Mouse (Mus musculus) embryonic facial prominence, embryonic 11.5 days (tissue): ENCODE data around the gene Nphp3. TPM values are rescaled to one million over a fixed set of nuclear protein-coding genes. Genes with fewer than 3 reads are reported as not detected.

Experiments
- ATAC-seq: fragments of 200-750 bp; cut with Nextera tagmentation; replicated peaks from 2 replicates; pipeline ENCODE4 v1.8.0; 2017; ENCODE audit warnings: low read depth; ENCODE audit not compliant: insufficient number of reproducible peaks, low FRiP score, low TSS enrichment
- DNase-seq: peaks from one replicate; pipeline ENCODE4 v3.0.0-alpha.2; 2015; ENCODE audit warnings: low spot score
- H3K27ac ChIP-seq: fragments of 300-500 bp; sonication (generic); replicated peaks from 2 replicates; pipeline ENCODE4 v1.5.1; 2014; ENCODE audit warnings: mild to moderate bottlenecking, low read depth, low read length, control low read depth
- H3K27me3 ChIP-seq: fragments of 300-500 bp; sonication (generic); 2 replicates; pipeline ENCODE4 v1.6.1; 2014; ENCODE audit warnings: mild to moderate bottlenecking, low read length, moderate library complexity, mixed read lengths; ENCODE audit not compliant: control insufficient read depth, insufficient read depth
- H3K36me3 ChIP-seq: fragments of 300-500 bp; sonication (generic); replicated peaks from 2 replicates; pipeline ENCODE4 v1.6.1; 2014; ENCODE audit warnings: low read depth, mild to moderate bottlenecking, low read length, moderate library complexity, mixed read lengths; ENCODE audit not compliant: control insufficient read depth, insufficient read depth
- H3K4me1 ChIP-seq: fragments of 300-500 bp; sonication (generic); 2 replicates; pipeline ENCODE4 v1.6.1; 2014; ENCODE audit warnings: low read length, mixed read lengths; ENCODE audit not compliant: control insufficient read depth, insufficient read depth
- H3K4me2 ChIP-seq: fragments of 300-500 bp; sonication (generic); 2 replicates; pipeline ENCODE4 v1.6.1; 2014; ENCODE audit warnings: low read depth, mild to moderate bottlenecking, control low read depth, low read length, moderate library complexity
- H3K4me3 ChIP-seq: fragments of 300-500 bp; sonication (generic); 2 replicates; pipeline ENCODE4 v1.5.1; 2014; ENCODE audit warnings: low read depth, low read length, control low read depth
- H3K9ac ChIP-seq: fragments of 300-500 bp; sonication (generic); replicated peaks from 2 replicates; pipeline ENCODE4 v1.6.1; 2014; ENCODE audit warnings: mild to moderate bottlenecking, control low read depth, low read length
- H3K9me3 ChIP-seq: fragments of 300-500 bp; sonication (generic); replicated peaks from 2 replicates; pipeline ENCODE4 v1.6.1; 2016; ENCODE audit warnings: mild to moderate bottlenecking, low read length, inconsistent platforms, mixed read lengths; ENCODE audit not compliant: control insufficient read depth
- WGBS: fragments of 180-500 bp; shearing (Covaris S2); extraction: QIAGEN DNeasy Blood & Tissue Kit; methylation state at CpG from one replicate; pipeline ENCODE4 v1.1.7; 2014; 5-methylcytosine and 5-hydroxymethylcytosine counted together
- polyA plus RNA-seq: library from polyadenylated mRNA; unstranded; fragments of >200 nt; fragmentation: Nextera tagmentation; extraction: Ambion mirVana; gene quantifications from 2 replicates; pipeline ENCODE4 v1.2.1, GENCODE M21; 2014

Nphp3 gene
- polyA plus RNA-seq, 1 experiment from 2014 or later, result 4.7 TPM

DNA sequence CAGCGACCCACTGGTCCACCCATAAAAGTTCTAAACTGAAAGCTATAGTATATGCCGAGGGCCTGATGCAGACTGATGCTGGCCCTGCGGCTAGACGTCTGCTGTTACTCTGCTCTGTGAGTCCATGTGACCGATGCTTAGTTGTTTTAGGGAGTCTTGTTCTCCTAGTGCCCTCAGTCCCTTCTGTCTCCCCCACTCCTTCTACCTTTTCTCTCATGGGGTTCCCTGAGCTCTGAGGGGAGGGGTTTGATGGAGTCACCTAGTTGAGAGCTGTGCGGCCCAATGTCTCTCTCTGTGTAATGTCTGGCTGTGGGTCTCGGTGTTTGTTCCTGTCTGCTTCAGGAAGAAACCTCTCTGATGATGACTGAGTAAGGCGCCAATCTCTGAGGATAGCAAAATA lies 24.8 kb downstream of the Nphp3 start:
- Histone ChIP-seq H3K27me3 (no peaks in the 10 kb centered on the region), H3K4me2 (no peak overlapping the region), H3K36me3 (no peaks in the 10 kb centered on the region; the same call in 1 of the 2 replicates), H3K4me1 (no peaks in the 10 kb centered on the region), H3K9me3 (no peaks in the 10 kb centered on the region), H3K27ac (no peak overlapping the region), H3K4me3 (no peak overlapping the region), H3K9ac (no peak overlapping the region)
- 98% methylated on average over 8 of the region's 8 CpGs for WGBS
- ATAC-seq, result no peak
- DNase-seq, result no peak

DNA sequence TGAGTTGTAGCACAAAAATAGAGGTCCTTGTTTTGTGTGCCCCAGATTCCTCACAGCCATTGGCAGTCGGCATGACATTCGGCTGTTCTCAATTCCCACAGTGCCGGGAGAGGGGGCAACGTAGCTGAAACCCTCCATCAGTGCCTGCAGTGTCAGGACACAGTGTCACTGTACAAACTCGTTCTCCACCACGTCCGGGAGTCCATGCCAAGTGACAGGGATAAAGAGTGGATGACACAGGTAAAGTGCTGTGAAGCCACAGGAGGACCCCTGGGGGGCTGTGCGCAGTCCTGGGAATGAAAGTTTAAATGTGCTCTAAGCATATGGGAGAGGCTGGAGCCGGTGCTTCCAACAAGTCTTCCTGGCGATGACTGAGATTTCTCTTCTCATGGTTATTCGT lies 27.5 kb downstream of the Nphp3 start:
- Histone ChIP-seq H3K27me3 (no peaks in the 10 kb centered on the region), H3K36me3 (no peaks in the 10 kb centered on the region; the same call in 1 of the 2 replicates), H3K4me1 (no peaks in the 10 kb centered on the region), H3K4me3 (no peak overlapping the region), H3K4me2 (no peak overlapping the region), H3K27ac (no peak overlapping the region), H3K9ac (no peak overlapping the region), H3K9me3 (no peaks in the 10 kb centered on the region)
- no peak for ATAC-seq
- 90% methylated on average over 11 of the region's 11 CpGs for WGBS
- no peak for DNase-seq

DNA sequence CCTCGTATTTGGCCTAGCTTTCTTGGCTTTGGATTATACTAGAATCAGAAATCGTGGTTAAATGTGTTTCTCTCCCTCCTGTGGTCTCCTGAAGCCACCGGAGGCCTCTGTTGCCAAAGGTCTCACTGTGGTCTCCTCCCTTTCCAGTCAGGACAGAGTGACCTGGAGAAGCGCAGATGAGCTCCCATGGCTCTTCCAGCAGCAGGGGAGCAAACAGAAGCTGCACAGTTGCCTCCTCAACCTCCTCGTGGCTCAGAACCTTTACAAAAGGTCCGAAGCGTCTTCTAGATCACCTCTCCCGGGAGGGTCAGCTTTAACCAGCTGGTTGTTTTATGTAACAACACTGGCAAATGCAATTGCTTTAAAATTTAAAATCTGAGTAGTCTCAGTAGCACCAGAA lies 31.9 kb downstream of the Nphp3 start:
- Histone ChIP-seq H3K4me2 (no peak overlapping the region), H3K4me1 (no peaks in the 10 kb centered on the region), H3K27me3 (no peaks in the 10 kb centered on the region), H3K4me3 (no peak overlapping the region), H3K36me3 (no peaks in the 10 kb centered on the region; the same call in none of the 2 replicates), H3K27ac (no peak overlapping the region), H3K9ac (no peak overlapping the region), H3K9me3 (no peaks in the 10 kb centered on the region)
- ATAC-seq (no peak), DNase-seq (no peak)
- WGBS, result 82% methylated on average over 8 of the region's 8 CpGs

DNA sequence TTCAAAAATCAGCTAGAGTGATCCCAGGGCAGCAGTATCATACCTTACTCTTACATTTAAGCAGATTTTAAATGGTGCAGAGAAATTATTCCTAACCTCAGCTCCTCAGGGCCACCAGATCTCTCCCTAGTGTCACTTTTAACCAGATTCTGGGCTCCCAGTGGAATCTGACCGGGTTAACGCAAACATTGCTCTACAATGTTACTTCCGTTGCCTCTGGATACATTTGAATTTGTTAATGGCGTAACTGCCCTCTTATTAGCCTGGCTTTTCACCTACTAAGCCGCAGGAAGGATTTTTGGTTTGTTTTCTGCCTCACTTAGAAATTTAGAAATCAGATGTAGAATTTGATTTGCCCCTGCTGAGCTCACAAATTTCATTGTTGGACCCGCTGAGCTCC lies 32.4 kb downstream of the Nphp3 start:
- Histone ChIP-seq H3K9me3 (no peaks in the 10 kb centered on the region), H3K27ac (no peak overlapping the region), H3K4me3 (no peak overlapping the region), H3K4me1 (no peaks in the 10 kb centered on the region), H3K4me2 (no peak overlapping the region), H3K9ac (no peak overlapping the region), H3K27me3 (no peaks in the 10 kb centered on the region), H3K36me3 (no peaks in the 10 kb centered on the region; the same call in none of the 2 replicates)
- ATAC-seq (no peak), DNase-seq (no peak)
- WGBS, result 73% methylated on average over 6 of the region's 6 CpGs

DNA sequence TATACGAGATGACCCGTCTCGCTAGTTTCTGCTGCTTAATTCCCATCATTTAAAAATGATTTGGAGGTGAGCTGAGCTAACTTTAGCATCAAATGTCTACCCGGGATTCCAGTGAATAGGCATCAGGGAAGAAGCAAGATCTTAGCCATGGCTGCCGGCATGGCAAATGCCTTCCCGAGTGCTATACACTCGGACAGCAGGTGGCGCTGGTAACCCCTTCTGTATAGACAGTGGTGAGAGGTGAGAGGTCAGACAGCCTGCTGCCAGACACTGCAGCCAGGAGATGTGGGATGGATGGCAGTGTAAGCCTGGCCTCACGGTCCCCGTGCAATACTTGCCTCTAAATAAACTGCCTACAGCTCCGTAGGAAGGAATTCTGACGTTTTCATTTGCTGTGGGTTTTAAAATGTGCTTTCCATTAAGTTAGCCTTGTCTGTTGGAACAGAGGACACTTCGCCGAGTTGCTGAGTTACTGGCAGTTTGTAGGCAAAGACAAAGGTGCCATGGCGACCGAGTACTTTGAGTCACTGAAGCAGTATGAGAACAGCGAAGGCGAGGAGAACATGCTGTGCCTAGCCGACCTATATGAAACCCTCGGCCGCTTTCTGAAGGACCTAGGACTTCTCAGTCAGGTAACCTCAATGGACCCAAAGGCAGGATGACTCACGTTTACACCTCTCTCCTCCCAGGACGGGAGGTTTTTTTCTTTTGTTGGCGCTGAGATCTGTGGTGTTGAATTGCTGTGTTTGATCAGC lies 33.1 kb downstream of the Nphp3 start:
- H3K4me1 ChIP-seq, result no peaks in the 10 kb centered on the region
- H3K27ac ChIP-seq, result no peak overlapping the region
- 0 out of 2 replicates have a peak, but pooled peaks have one; percentile 44 for ATAC-seq
- no peaks in the 10 kb centered on the region; the same call in none of the 2 replicates for H3K36me3 ChIP-seq
- no peaks in the 10 kb centered on the region for H3K27me3 ChIP-seq
- 47% methylated on average over 24 of the region's 24 CpGs for WGBS
- no peak overlapping the region for H3K4me3 ChIP-seq
- H3K4me2 ChIP-seq, result no peak overlapping the region
- no peaks in the 10 kb centered on the region for H3K9me3 ChIP-seq
- DNase-seq, result peak; percentile 84
- no peak overlapping the region for H3K9ac ChIP-seq

DNA sequence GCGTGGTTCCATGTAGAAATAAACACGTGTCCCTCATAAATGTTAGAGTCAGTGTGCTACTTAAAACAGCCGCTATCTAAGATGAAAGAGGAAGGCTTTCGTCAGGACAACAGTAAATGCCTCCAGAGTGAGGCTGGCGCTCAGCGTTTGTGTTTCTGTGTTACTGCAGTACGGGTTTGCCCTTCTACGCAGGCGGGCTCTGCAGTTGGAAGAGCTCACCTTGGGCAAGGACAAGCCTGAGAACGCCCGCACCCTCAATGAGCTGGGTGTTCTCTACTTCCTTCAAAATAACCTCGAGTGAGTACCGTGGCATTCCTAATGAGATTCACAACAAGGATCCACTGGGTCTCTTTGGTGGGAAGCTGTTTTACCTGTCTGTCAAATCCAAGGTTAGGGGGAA lies 35.9 kb downstream of the Nphp3 start:
- H3K36me3 ChIP-seq, result no peaks in the 10 kb centered on the region; the same call in none of the 2 replicates
- no peak overlapping the region for H3K4me3 ChIP-seq
- no peak overlapping the region for H3K4me2 ChIP-seq
- no peak overlapping the region for H3K9ac ChIP-seq
- no peaks in the 10 kb centered on the region for H3K9me3 ChIP-seq
- no peaks in the 10 kb centered on the region for H3K27me3 ChIP-seq
- H3K4me1 ChIP-seq, result no peaks in the 10 kb centered on the region
- ATAC-seq (no peak), DNase-seq (no peak)
- no peak overlapping the region for H3K27ac ChIP-seq
- WGBS, result 90% methylated on average over 13 of the region's 13 CpGs

DNA sequence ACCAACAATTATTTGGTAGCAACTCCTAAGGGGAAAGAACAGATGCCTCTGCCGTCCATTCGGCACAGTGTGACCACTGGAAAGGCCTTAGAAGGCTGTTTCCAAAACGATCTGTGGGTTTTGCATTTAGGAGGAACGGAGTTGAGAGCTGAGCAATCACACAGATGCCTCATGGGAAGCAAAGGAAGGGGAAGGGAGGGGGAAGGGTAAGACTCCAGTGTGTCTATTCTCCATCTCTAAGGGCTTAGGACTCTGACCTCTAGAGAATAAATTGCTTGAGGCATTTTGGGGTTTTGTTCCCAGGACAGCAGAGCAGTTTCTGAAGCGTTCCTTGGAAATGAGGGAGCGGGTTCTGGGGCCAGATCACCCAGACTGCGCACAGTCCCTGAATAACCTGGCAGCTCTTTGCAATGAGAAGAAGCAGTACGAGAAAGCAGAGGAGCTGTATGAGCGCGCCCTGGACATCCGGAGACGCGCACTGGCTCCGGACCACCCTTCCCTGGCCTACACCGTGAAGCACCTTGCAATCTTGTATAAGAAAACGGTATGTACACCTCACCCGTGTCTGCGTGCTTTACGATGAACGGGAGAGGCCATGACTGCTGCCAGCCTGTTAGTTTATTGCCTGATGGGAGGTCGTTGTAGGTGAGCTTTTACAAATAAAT lies 36.8 kb downstream of the Nphp3 start:
- H3K36me3 ChIP-seq, result no peaks in the 10 kb centered on the region; the same call in none of the 2 replicates
- H3K4me1 ChIP-seq, result no peaks in the 10 kb centered on the region
- no peaks in the 10 kb centered on the region for H3K27me3 ChIP-seq
- H3K9me3 ChIP-seq, result no peaks in the 10 kb centered on the region
- H3K9ac ChIP-seq, result no peak overlapping the region
- H3K4me3 ChIP-seq, result no peak overlapping the region
- H3K4me2 ChIP-seq, result no peak overlapping the region
- no peak overlapping the region for H3K27ac ChIP-seq
- DNase-seq (no peak), ATAC-seq (no peak)
- 88% methylated on average over 21 of the region's 21 CpGs for WGBS

DNA sequence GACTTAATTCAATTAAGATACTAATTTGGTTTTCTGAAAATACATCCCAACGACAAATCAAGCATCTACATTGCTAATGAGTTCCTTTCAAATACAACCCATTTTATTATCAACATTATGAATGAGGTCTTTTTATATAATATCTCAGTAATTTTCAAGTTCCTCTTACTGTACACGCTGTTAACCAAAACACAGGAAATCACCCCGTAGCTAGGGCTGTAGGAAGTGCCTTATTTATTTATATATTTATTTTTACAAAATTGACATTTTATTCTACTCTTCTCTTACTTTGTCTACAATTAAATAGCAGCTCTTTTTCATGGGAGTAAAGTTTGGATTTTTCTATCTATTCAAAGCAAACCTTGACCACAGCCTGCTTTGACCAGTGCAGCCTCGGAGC lies 37.4 kb downstream of the Nphp3 start:
- DNase-seq, result no peak
- Histone ChIP-seq H3K27me3 (no peaks in the 10 kb centered on the region), H3K4me3 (no peak overlapping the region), H3K36me3 (no peaks in the 10 kb centered on the region; the same call in 1 of the 2 replicates), H3K27ac (no peak overlapping the region), H3K4me1 (no peaks in the 10 kb centered on the region), H3K9me3 (no peaks in the 10 kb centered on the region), H3K9ac (no peak overlapping the region), H3K4me2 (no peak overlapping the region)
- no peak for ATAC-seq
- WGBS, result 87% methylated on average over 4 of the region's 4 CpGs
